Mouse (Mus musculus) cortical plate, adult 2 months (tissue): ENCODE measurements around the gene Itgb2. TPM values are rescaled to one million over a fixed set of nuclear protein-coding genes. Genes with fewer than 3 reads are reported as not detected.

ENCODE experiments used
- H3K27ac ChIP-seq: fragments of 200-500 bp; 2 replicates; pipeline ENCODE4 v1.5.1; 2012; ENCODE audit warnings: low read length, control low read depth, inconsistent platforms; ENCODE audit not compliant: insufficient read depth
- H3K4me1 ChIP-seq: fragments of 200-500 bp; 2 replicates; pipeline ENCODE4 v1.6.1; 2011; ENCODE audit warnings: low read length; ENCODE audit not compliant: control insufficient read depth, insufficient read depth
- H3K4me3 ChIP-seq: fragments of 200-500 bp; 2 replicates; pipeline ENCODE4 v1.5.1; 2011; ENCODE audit warnings: mild to moderate bottlenecking, low read length, control low read depth; ENCODE audit not compliant: insufficient read depth
- CTCF ChIP-seq: fragments of 200-500 bp; IDR thresholded peaks from 2 replicates; pipeline ENCODE4 v1.5.1; 2011; ENCODE audit warnings: mild to moderate bottlenecking, control low read depth, low read length; ENCODE audit not compliant: insufficient read depth; ENCODE audit errors: extremely low read depth
- POLR2A ChIP-seq: fragments of 200-500 bp; IDR thresholded peaks from 2 replicates; pipeline ENCODE4 v1.6.1; 2011; ENCODE audit warnings: mild to moderate bottlenecking, low read length, control low read depth; ENCODE audit not compliant: insufficient read depth; ENCODE audit errors: extremely low read depth
- polyA plus RNA-seq: library from polyadenylated mRNA; depleted of rRNA; stranded (reverse); fragments of >200 nt; gene quantifications from 2 replicates; pipeline ENCODE4 v1.2.3, GENCODE M21; 2012

Itgb2 gene
- polyA plus RNA-seq, 1 experiment = 6.1 TPM

- no peak overlapping the region for H3K27ac ChIP-seq
- H3K4me3 ChIP-seq = no peak overlapping the region
- TF ChIP-seq POLR2A (no peak), CTCF (0 out of 2 replicates have a peak, but pooled peaks have one; percentile 22)
- no peaks in the 10 kb centered on the region for H3K4me1 ChIP-seq
Observed at GRCm38 (mm10) chr10:77543226-77543625, 13.2 kb downstream of the Itgb2 start.

DNA sequence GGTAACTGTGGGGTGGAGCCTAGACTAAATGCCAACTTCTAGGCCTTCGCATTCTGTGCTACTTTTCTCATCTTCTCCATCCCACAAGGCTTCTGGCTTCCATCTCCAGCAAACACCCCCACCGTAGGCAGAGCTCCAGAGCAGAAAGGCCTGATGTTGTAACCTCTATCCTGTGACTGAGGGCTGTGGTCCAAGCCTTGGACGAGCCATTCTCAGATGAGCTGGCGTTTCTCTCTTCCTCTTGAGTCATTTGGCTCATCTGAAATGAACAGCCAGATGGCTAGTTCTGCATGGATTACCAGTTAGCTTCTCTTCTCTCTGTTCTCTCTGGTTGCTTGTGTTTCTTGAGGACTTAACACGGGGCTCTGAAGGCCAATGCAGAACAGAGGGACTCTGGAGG lies 14.9 kb downstream of the Itgb2 start:
- H3K4me1 ChIP-seq = no peaks in the 10 kb centered on the region
- H3K4me3 ChIP-seq = no peak overlapping the region
- H3K27ac ChIP-seq = no peak overlapping the region
- TF ChIP-seq POLR2A = no peak

- Histone ChIP-seq H3K4me1 (no peaks in the 10 kb centered on the region), H3K4me3 (no peak overlapping the region), H3K27ac (no peak overlapping the region)
- no peak for TF ChIP-seq CTCF
- TF ChIP-seq POLR2A = no peak
Observed at GRCm38 (mm10) chr10:77548576-77548975, 18.5 kb downstream of the Itgb2 start.

DNA sequence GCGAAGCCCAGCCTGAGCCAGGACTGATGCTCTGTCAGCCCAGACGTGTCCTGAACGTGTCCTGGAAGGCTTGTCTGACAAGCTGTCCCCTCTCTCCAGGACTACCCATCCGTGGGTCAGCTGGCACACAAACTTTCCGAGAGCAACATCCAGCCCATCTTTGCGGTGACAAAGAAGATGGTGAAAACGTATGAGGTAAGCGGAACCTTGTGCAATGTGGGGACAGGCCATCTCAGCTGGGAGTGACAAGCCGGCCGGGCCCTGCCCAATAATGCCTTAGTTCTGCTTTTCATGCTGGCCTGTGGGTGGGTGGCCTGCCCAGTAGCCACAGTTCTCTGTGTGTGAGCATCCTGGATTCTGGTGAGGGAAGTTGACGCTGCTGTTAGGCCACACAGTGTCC lies 20.8 kb downstream of the Itgb2 start:
- no peak for TF ChIP-seq POLR2A
- TF ChIP-seq CTCF = no peak
- Histone ChIP-seq H3K27ac (no peak overlapping the region), H3K4me1 (no peaks in the 10 kb centered on the region), H3K4me3 (no peak overlapping the region)

- Histone ChIP-seq H3K27ac (no peak overlapping the region), H3K4me1 (no peaks in the 10 kb centered on the region), H3K4me3 (no peak overlapping the region)
- no peak for TF ChIP-seq POLR2A
- TF ChIP-seq CTCF = no peak
Observed at GRCm38 (mm10) chr10:77552162-77552561, 22.1 kb downstream of the Itgb2 start.

DNA sequence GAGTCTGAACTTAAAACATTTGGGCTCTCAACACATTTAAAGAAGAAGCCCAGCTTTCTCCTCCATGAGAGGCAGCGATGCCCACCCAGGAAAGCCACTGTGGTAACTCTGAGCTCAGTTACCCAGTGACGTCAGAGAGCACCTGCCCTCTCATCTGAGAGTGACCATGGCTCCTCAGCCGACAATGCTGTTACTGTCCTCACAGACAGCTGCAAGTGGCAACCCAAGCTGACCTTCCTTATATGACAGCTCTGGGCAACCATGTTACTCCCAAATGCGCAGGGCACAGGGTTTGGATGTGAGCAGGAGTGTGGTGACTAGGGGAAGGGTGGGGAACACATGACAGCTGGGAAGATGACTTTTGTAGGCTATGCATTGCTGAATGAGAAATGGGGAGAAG lies 23.2 kb downstream of the Itgb2 start:
- H3K4me1 ChIP-seq = no peaks in the 10 kb centered on the region
- TF ChIP-seq CTCF = no peak
- no peak for TF ChIP-seq POLR2A
- no peak overlapping the region for H3K4me3 ChIP-seq
- no peak overlapping the region for H3K27ac ChIP-seq

GRCm38 (mm10) chr10:77554918-77555317 lies 24.9 kb downstream of the Itgb2 start:
- TF ChIP-seq CTCF = no peak
- no peak for TF ChIP-seq POLR2A
- H3K4me1 ChIP-seq = no peaks in the 10 kb centered on the region
- H3K27ac ChIP-seq = no peak overlapping the region
- H3K4me3 ChIP-seq = no peak overlapping the region

- H3K4me1 ChIP-seq = no peaks in the 10 kb centered on the region
- H3K27ac ChIP-seq = no peak overlapping the region
- H3K4me3 ChIP-seq = no peak overlapping the region
- TF ChIP-seq CTCF (no peak), POLR2A (no peak)
Observed at GRCm38 (mm10) chr10:77556631-77557030, 26.6 kb downstream of the Itgb2 start.

GRCm38 (mm10) chr10:77557641-77558040 lies 27.6 kb downstream of the Itgb2 start:
- Histone ChIP-seq H3K27ac (no peak overlapping the region), H3K4me3 (no peak overlapping the region), H3K4me1 (no peaks in the 10 kb centered on the region)
- no peak for TF ChIP-seq POLR2A
- TF ChIP-seq CTCF = peak; percentile 47

GRCm38 (mm10) chr10:77560090-77560489 lies 30.0 kb downstream of the Itgb2 start:
- Histone ChIP-seq H3K4me1 (no peaks in the 10 kb centered on the region), H3K27ac (no peak overlapping the region), H3K4me3 (no peak overlapping the region)
- no peak for TF ChIP-seq CTCF
- TF ChIP-seq POLR2A = no peak

DNA sequence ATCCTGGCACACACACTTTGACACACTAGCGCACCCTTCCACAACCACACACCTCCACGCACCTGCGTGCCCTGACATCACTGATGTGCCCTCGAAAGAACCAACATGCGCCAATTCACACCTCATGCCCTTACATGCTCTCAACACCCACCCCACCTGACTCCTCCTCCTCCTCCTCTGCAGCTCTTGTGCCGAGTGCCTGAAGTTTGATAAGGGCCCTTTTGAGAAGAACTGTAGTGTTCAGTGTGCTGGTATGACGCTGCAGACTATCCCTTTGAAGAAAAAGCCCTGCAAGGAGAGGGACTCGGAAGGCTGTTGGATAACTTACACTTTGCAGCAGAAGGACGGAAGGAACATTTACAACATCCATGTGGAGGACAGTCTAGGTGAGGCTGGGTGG lies 30.8 kb downstream of the Itgb2 start:
- H3K4me3 ChIP-seq = no peak overlapping the region
- no peak overlapping the region for H3K27ac ChIP-seq
- H3K4me1 ChIP-seq = no peaks in the 10 kb centered on the region
- TF ChIP-seq POLR2A (no peak), CTCF (no peak)
